ENCODE assay signal across 19 mouse cellular contexts in genomic region chr19:53934046-53934445, GRCm38 (mm10). TPM values are rescaled to one million over a fixed set of nuclear protein-coding genes. Genes with fewer than 3 reads are reported as not detected.
DNase-seq lines count a peak whose midpoint lies in the region; ATAC-seq and TF ChIP-seq lines count a peak whose summit lies in the region.
"Had no signal": no experiment of that assay in that cellular context is flagged by ENCODE, and none has a peak within 500 bp of the region (broad histone marks: within the 10 kb centered on the region; RNA-seq: fewer than 3 reads in every experiment).

No protein-coding gene starts in this region.

- peak; percentile 13 for DNase-seq in heart, adult 8-10 months (ENCODE audit: low spot score)
- no peak for DNase-seq in heart, adult 11 months
- DNase-seq in left cerebral cortex, adult 2 months (ENCODE audit: extremely low spot score in 1 of 2, low spot score in 2 of 2) = no peak
- no peak for DNase-seq in left cerebral cortex, postnatal 4 days
- DNase-seq in adipocyte (ENCODE audit: low spot score) = peak; percentile 52
- no peak for DNase-seq in thymus, postnatal 36 days
- DNase-seq: adrenal gland, adult 8-10 months; adrenal gland, postnatal 36 days; cerebellum, adult 11 months; cerebellum, adult 8-10 months; cerebellum, postnatal 14 days; gastrocnemius, postnatal 10 days had no signal

- no peak overlapping the region for H3K4me3 ChIP-seq in left cerebral cortex, adult 2 months
- H3K4me3 ChIP-seq: embryonic facial prominence, embryonic 12.5 days; forebrain, embryonic 12.5 days; heart, embryonic 10.5 days; heart, embryonic 15.5 days; hindbrain, embryonic 15.5 days had no signal

- intact Hi-C loops in left cerebral cortex, adult 2 months (cut with DNase I) = no loop called here
- intact Hi-C loops in left cerebral cortex, postnatal 4 days (cut with DNase I) = no loop called here

- no peak for TF ChIP-seq CTCF in left cerebral cortex, adult 2 months (IDR thresholded peaks at IDR 0.05)

- ATAC-seq in granulocyte monocyte progenitor cell, adult 5-6 weeks (replicated peaks; ENCODE audit: poor library complexity, severe bottlenecking) = 0 out of 2 replicates have a peak, but pooled peaks have one; percentile 16
- ATAC-seq: intestine, embryonic 16.5 days had no signal

- H3K27ac ChIP-seq in left cerebral cortex, adult 2 months = 0 out of 2 replicates have a peak overlapping the region, but pooled peaks have one; percentile 26
- H3K27ac ChIP-seq: embryonic facial prominence, embryonic 12.5 days; forebrain, embryonic 12.5 days; heart, embryonic 10.5 days; heart, embryonic 15.5 days; hindbrain, embryonic 15.5 days had no signal

RNA-seq across cellular contexts. Expression of gene Shoc2, which starts 10.1 kb away (rescaled TPM):
- 10 to 100 TPM; 23.1 to 27.9 (median 24.0) TPM for total RNA-seq in heart, adult 8-10 months (2022)
- total RNA-seq in left cerebral cortex, adult 2 months (2021) = 10 to 100 TPM; 54.5 to 55.6 TPM
- total RNA-seq in left cerebral cortex, postnatal 4 days (2021) = 10 to 100 TPM; 75.7 to 85.3 TPM
- 28.4 and 30.1 TPM in 2 replicates for total RNA-seq in granulocyte monocyte progenitor cell, adult 5-6 weeks (2014; fragmentation: Nextera tagmentation)
- total RNA-seq in granulocyte monocyte progenitor cell, adult 5-6 weeks (2017) = 42.8 and 55.2 TPM in 2 replicates

RNA-seq across cellular contexts. Expression of gene Bbip1, which starts 10.4 kb away (rescaled TPM):
- 10 to 100 TPM; 36.5 to 41.6 (median 37.9) TPM for total RNA-seq in heart, adult 8-10 months (2022)
- total RNA-seq in left cerebral cortex, adult 2 months (2021) = 10 to 100 TPM; 55.1 to 57.7 TPM
- 100 to 1,000 TPM; 101 to 113 TPM for total RNA-seq in left cerebral cortex, postnatal 4 days (2021)
- 63.6 and 91.9 TPM in 2 replicates for total RNA-seq in granulocyte monocyte progenitor cell, adult 5-6 weeks (2014; fragmentation: Nextera tagmentation)
- total RNA-seq in granulocyte monocyte progenitor cell, adult 5-6 weeks (2017) = 33.7 and 37.1 TPM in 2 replicates

RNA-seq across cellular contexts. Expression of gene Pdcd4, which starts 42.0 kb away (rescaled TPM):
- total RNA-seq in heart, adult 8-10 months (2022) = 10 to 100 TPM; 18.3 to 28.1 (median 23.4) TPM
- 100 to 1,000 TPM; 102 to 114 TPM for total RNA-seq in left cerebral cortex, adult 2 months (2021)
- 10 to 100 TPM; 64.4 to 67.5 TPM for total RNA-seq in left cerebral cortex, postnatal 4 days (2021)
- 267 and 284 TPM in 2 replicates for total RNA-seq in granulocyte monocyte progenitor cell, adult 5-6 weeks (2014; fragmentation: Nextera tagmentation)
- total RNA-seq in granulocyte monocyte progenitor cell, adult 5-6 weeks (2017) = 437 and 499 TPM in 2 replicates

Comparison
In these comparisons a context has a peak if more than half of its experiments do, and no peak if none do; other contexts are left out.
1. DNase-seq: peak in heart, adult 8-10 months (single experiment) and adipocyte (single experiment); none in heart, adult 11 months (single experiment), left cerebral cortex, adult 2 months (0 of 2), left cerebral cortex, postnatal 4 days (single experiment) and thymus, postnatal 36 days (0 of 2).